In the genomic region with DNA sequence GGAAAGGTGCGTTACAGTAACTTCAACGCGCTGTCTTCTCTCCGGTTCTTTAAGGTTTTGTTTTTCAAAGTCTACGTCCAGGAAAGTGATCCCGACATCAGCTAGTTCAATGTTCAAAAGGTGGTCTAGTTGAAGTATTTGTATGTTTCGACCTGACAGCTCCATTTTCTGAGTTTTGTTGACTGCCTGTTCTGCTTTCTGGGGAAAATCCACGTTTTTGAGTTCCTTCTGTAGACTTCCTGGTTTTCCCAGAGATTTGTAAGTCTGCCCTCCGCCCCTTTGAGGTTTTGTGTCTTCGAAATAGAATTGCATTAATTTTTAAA, we compare ENCODE assay signal across 8 mouse cellular contexts. TPM values are rescaled to one million over a fixed set of nuclear protein-coding genes. Genes with fewer than 3 reads are reported as not detected.
DNase-seq lines count a peak whose midpoint lies in the region; ATAC-seq and TF ChIP-seq lines count a peak whose summit lies in the region.

No protein-coding gene starts in this region.

- ATAC-seq in embryonic facial prominence, embryonic 12.5 days (ENCODE audit: insufficient number of reproducible peaks, insufficient read depth, low FRiP score, low TSS enrichment), result no peak
- no peak for ATAC-seq in intestine, embryonic 15.5 days
- ATAC-seq in neural tube, embryonic 12.5 days (ENCODE audit: low FRiP score, low read depth), result no peak
- ATAC-seq in megakaryocyte progenitor cell, adult 5-6 weeks (replicated peaks; ENCODE audit: poor library complexity), result no peak

- H3K9me3 ChIP-seq in embryonic facial prominence, embryonic 12.5 days, result no peaks in the 10 kb centered on the region
- H3K9me3 ChIP-seq in intestine, embryonic 15.5 days, result no peaks in the 10 kb centered on the region
- H3K9me3 ChIP-seq in neural tube, embryonic 12.5 days, result no peaks in the 10 kb centered on the region

- peak overlapping the region; percentile 86 for H3K4me2 ChIP-seq in embryonic facial prominence, embryonic 12.5 days (replicated peaks)
- peak overlapping the region; percentile 73 for H3K4me2 ChIP-seq in intestine, embryonic 15.5 days (replicated peaks)
- H3K4me2 ChIP-seq in neural tube, embryonic 12.5 days (replicated peaks), result peak overlapping the region; percentile 78

- H3K9ac ChIP-seq in embryonic facial prominence, embryonic 12.5 days, result peak overlapping the region; percentile 80
- H3K9ac ChIP-seq in intestine, embryonic 15.5 days, result peak overlapping the region; percentile 90
- H3K9ac ChIP-seq in neural tube, embryonic 12.5 days, result peak overlapping the region; percentile 91

- peak overlapping the region; percentile 86 for H3K4me3 ChIP-seq in left cerebral cortex, adult 2 months
- H3K4me3 ChIP-seq in embryonic facial prominence, embryonic 12.5 days, result peak overlapping the region; percentile 91
- peak overlapping the region; percentile 74 for H3K4me3 ChIP-seq in intestine, embryonic 15.5 days (replicated peaks)
- peak overlapping the region; percentile 80 for H3K4me3 ChIP-seq in neural tube, embryonic 12.5 days

- peaks cover 4% of the 10 kb centered on the region for H3K4me1 ChIP-seq in embryonic facial prominence, embryonic 12.5 days
- H3K4me1 ChIP-seq in intestine, embryonic 15.5 days (replicated peaks), result 0 out of 2 replicates have a peak, but pooled peaks cover 3% of the 10 kb centered on the region
- H3K4me1 ChIP-seq in neural tube, embryonic 12.5 days, result peaks cover 17% of the 10 kb centered on the region; the same call in 1 of the 2 replicates

- H3K36me3 ChIP-seq in embryonic facial prominence, embryonic 12.5 days, result no peaks in the 10 kb centered on the region
- H3K36me3 ChIP-seq in intestine, embryonic 15.5 days, result no peaks in the 10 kb centered on the region
- H3K36me3 ChIP-seq in neural tube, embryonic 12.5 days, result no peaks in the 10 kb centered on the region

- DNase-seq in left cerebral cortex, adult 2 months (ENCODE audit: extremely low spot score in 1 of 2, low spot score in 2 of 2), result no peak
- DNase-seq in left cerebral cortex, adult 8-10 months (ENCODE audit: low spot score in 2 of 2), result no peak
- DNase-seq in thymus, postnatal 14 days, result no peak
- DNase-seq in gastrocnemius, postnatal 25 days, result no peak

- H3K27ac ChIP-seq in left cerebral cortex, adult 2 months, result peak overlapping the region; percentile 94
- peak overlapping the region; percentile 98 for H3K27ac ChIP-seq in embryonic facial prominence, embryonic 12.5 days
- peak overlapping the region; percentile 92 for H3K27ac ChIP-seq in intestine, embryonic 15.5 days
- H3K27ac ChIP-seq in neural tube, embryonic 12.5 days, result peak overlapping the region; percentile 93

- TF ChIP-seq CTCF in left cerebral cortex, adult 2 months (IDR thresholded peaks at IDR 0.05), result no peak

- intact Hi-C loops in left cerebral cortex, adult 2 months (cut with DNase I), result no loop called here

- no peaks in the 10 kb centered on the region for H3K27me3 ChIP-seq in embryonic facial prominence, embryonic 12.5 days
- no peaks in the 10 kb centered on the region for H3K27me3 ChIP-seq in intestine, embryonic 15.5 days (replicated peaks)
- no peaks in the 10 kb centered on the region for H3K27me3 ChIP-seq in neural tube, embryonic 12.5 days (replicated peaks)

- 13% methylated on average over 10 of the region's 10 CpGs for WGBS in embryonic facial prominence, embryonic 12.5 days
- 10% methylated on average over 10 of the region's 10 CpGs for WGBS in intestine, embryonic 15.5 days
- 14% methylated on average over 10 of the region's 10 CpGs for WGBS in neural tube, embryonic 12.5 days

RNA-seq across cellular contexts. Expression of gene Xpo4, which starts 0.4 kb away (rescaled TPM):
- total RNA-seq in left cerebral cortex, adult 2 months (2021), result 10 to 100 TPM; 14.2 to 14.6 TPM
- total RNA-seq in left cerebral cortex, adult 8-10 months (2022), result 10 to 100 TPM; 10.9 to 14.8 (median 14.5) TPM
- 31.6 and 32.7 TPM in 2 replicates for polyA plus RNA-seq in embryonic facial prominence, embryonic 12.5 days (2016; fragmentation: Nextera tagmentation; extraction: Ambion mirVana)
- polyA plus RNA-seq in intestine, embryonic 15.5 days (2015; fragmentation: Nextera tagmentation; extraction: Ambion mirVana), result 22.2 and 23.4 TPM in 2 replicates
- 20.1 and 21.6 TPM in 2 replicates for polyA plus RNA-seq in neural tube, embryonic 12.5 days (2016; fragmentation: Nextera tagmentation; extraction: Ambion mirVana)
- total RNA-seq in gastrocnemius, postnatal 25 days (2021), result 10 to 100 TPM in 1 of 2 experiments, 1 to 10 TPM in 1; 6.4 to 10.1 TPM
- total RNA-seq in megakaryocyte progenitor cell, adult 5-6 weeks (2015), result 37.2 and 38.5 TPM in 2 replicates
- total RNA-seq in megakaryocyte progenitor cell, adult 5-6 weeks (2017), result 31.2 and 43.2 TPM in 2 replicates
